Mouse (Mus musculus) intestine, embryonic 16.5 days (tissue): ENCODE results near the gene Spry2. TPM values are rescaled to one million over a fixed set of nuclear protein-coding genes. Genes with fewer than 3 reads are reported as not detected.
A peak's percentile ranks its signal among the peaks of the same experiment; 100 is the strongest.

Experiments
- ATAC-seq: fragments of 200-750 bp; cut with Nextera tagmentation; 2 replicates; pipeline ENCODE4 v1.8.0; 2017; ENCODE audit warnings: moderate TSS enrichment, moderate library complexity
- H3K27ac ChIP-seq: fragments of 300-500 bp; sonication (generic); 2 replicates; pipeline ENCODE4 v1.5.1; 2014; ENCODE audit warnings: mild to moderate bottlenecking, low read length
- H3K27me3 ChIP-seq: fragments of 300-500 bp; sonication (generic); replicated peaks from 2 replicates; pipeline ENCODE4 v1.6.1; 2014; ENCODE audit warnings: low read length, control low read depth, mixed read lengths; ENCODE audit not compliant: control insufficient read depth, insufficient read depth
- H3K36me3 ChIP-seq: fragments of 300-500 bp; sonication (generic); 2 replicates; pipeline ENCODE4 v1.6.1; 2014; ENCODE audit warnings: low read length, control low read depth; ENCODE audit not compliant: control insufficient read depth, insufficient read depth
- H3K4me1 ChIP-seq: fragments of 300-500 bp; sonication (generic); 2 replicates; pipeline ENCODE4 v1.6.1; 2014; ENCODE audit warnings: low read length, control low read depth, mixed read lengths; ENCODE audit not compliant: control insufficient read depth, insufficient read depth
- H3K4me2 ChIP-seq: fragments of 300-500 bp; sonication (generic); 2 replicates; pipeline ENCODE4 v1.6.1; 2014; ENCODE audit warnings: low read depth, low read length, control low read depth
- H3K4me3 ChIP-seq: fragments of 300-500 bp; sonication (generic); 2 replicates; pipeline ENCODE4 v1.5.1; 2014; ENCODE audit warnings: mild to moderate bottlenecking, low read length
- H3K9ac ChIP-seq: fragments of 300-500 bp; sonication (generic); 2 replicates; pipeline ENCODE4 v1.6.1; 2014; ENCODE audit warnings: low read depth, low read length
- H3K9me3 ChIP-seq: fragments of 300-500 bp; sonication (generic); 2 replicates; pipeline ENCODE4 v1.6.1; 2016; ENCODE audit warnings: low read length, control low read depth; ENCODE audit not compliant: control insufficient read depth
- WGBS: fragments of 180-500 bp; shearing (Covaris S2); extraction: QIAGEN DNeasy Blood & Tissue Kit; methylation state at CpG from one replicate; pipeline ENCODE4 v1.1.7; 2014; 5-methylcytosine and 5-hydroxymethylcytosine counted together
- polyA plus RNA-seq: library from polyadenylated mRNA; unstranded; fragments of >200 nt; fragmentation: Nextera tagmentation; extraction: Ambion mirVana; gene quantifications from 2 replicates; pipeline ENCODE4 v1.2.1, GENCODE M21; 2015

Gene Spry2
- polyA plus RNA-seq, 1 experiment from 2014 or later = 29.4 TPM

GRCm38 (mm10) chr14:105894971-105895873, 1.4 kb downstream of the Spry2 start:
- Histone ChIP-seq H3K36me3 (peaks cover 5% of the 10 kb centered on the region; the same call in 1 of the 2 replicates), H3K4me3 (peak overlapping the region; percentile 88), H3K27me3 (no peaks in the 10 kb centered on the region), H3K4me2 (peak overlapping the region; percentile 87), H3K4me1 (peaks cover 22% of the 10 kb centered on the region), H3K27ac (peak overlapping the region; percentile 100), H3K9me3 (no peaks in the 10 kb centered on the region), H3K9ac (peak overlapping the region; percentile 96)
- WGBS = under 1% methylated on average over 36 of the region's 36 CpGs
- no peak for ATAC-seq

GRCm38 (mm10) chr14:105893623-105893995, 3.0 kb downstream of the Spry2 start:
- peak overlapping the region; percentile 68 for H3K27ac ChIP-seq
- 40% methylated on average over 9 of the region's 9 CpGs for WGBS

DNA sequence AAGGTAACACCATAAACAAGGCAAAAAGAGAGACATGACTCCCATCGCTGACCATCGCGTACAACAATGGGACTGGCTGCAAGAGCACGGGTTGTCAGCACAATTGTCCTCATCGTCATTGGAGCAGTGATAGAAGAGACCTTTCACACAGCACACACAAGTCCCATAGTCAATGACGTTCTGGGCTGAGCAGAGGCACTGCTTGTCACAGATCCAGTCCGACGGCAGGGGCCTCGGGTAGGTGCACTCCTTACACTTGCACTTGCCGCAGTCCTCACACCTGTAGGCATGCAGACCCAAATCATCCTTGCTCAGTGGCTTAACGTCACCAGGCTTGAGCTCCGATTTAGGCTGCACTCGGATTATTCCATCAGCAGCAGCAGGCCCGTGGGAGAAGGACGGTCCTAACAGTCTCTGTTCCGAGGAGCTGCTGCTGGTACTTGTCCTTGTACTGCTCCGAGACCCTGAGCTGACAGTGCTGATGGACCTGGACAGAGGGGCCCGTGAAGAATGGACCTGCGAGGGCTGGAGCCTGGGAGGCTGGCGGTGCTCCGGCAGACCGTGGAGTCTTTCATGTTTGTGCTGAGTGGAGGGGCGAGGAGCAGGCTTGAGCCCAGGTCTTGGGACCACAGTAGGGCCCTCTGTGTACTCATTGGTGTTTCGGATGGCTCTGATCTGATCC, 3.5 kb downstream of the Spry2 start:
- 55% methylated on average over 24 of the region's 24 CpGs for WGBS
- peak overlapping the region; percentile 68 for H3K27ac ChIP-seq
- peak overlapping the region; percentile 88 for H3K4me3 ChIP-seq
- H3K27me3 ChIP-seq = no peaks in the 10 kb centered on the region
- peak overlapping the region; percentile 61 for H3K9ac ChIP-seq
- peak overlapping the region; percentile 87 for H3K4me2 ChIP-seq
- no peaks in the 10 kb centered on the region for H3K9me3 ChIP-seq
- ATAC-seq = no peak
- H3K4me1 ChIP-seq = peaks cover 18% of the 10 kb centered on the region
- H3K36me3 ChIP-seq = peaks cover 8% of the 10 kb centered on the region; the same call in 1 of the 2 replicates

More at GRCm38 (mm10) chr14:105893623-105893995, 3.0 kb downstream of the Spry2 start:
- Histone ChIP-seq H3K4me1 (peaks cover 18% of the 10 kb centered on the region), H3K9ac (peak overlapping the region; percentile 61), H3K36me3 (peaks cover 8% of the 10 kb centered on the region; the same call in 1 of the 2 replicates), H3K4me2 (peak overlapping the region; percentile 87), H3K9me3 (no peaks in the 10 kb centered on the region), H3K27me3 (no peaks in the 10 kb centered on the region), H3K4me3 (peak overlapping the region; percentile 88)
- no peak for ATAC-seq

DNA sequence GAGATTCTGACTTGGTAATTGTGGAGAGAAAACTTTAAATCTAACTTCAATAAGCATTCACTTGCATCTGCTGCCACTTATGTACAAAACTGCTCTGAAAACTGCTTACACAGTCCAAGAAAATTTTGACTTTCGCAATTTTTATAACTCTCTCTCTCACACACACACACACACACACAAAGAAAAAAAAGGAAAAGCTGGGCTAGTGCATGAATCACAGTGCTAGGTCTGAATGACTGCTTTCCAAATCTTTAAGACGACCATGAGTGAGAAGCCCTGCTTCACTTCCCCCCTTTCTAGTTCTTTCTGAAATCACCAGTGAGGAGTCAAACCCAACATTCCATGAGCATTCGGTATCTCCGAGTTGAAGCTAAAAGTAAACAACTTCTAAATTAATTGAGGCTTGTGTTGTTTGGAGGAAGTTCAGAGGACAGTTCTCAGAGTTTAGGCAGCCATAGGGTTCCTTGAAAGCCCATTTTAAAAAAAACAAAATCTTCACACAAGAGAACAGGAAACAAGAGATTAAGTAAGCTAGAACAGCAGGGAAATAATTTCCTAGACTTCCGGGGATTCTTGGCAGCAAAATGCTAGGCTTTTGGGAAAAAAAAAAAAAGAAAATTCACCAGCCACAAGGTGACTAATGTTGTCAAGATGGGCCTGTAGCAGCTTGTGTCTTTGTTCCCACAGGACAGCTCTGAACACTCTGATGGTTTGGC, 5.9 kb downstream of the Spry2 start:
- Histone ChIP-seq H3K4me3 (no peak overlapping the region), H3K36me3 (peaks cover 8% of the 10 kb centered on the region; the same call in 1 of the 2 replicates), H3K9me3 (no peaks in the 10 kb centered on the region), H3K9ac (no peak overlapping the region), H3K4me2 (no peak overlapping the region), H3K27me3 (no peaks in the 10 kb centered on the region), H3K4me1 (peaks cover 18% of the 10 kb centered on the region), H3K27ac (0 out of 2 replicates have a peak overlapping the region, but pooled peaks have one; percentile 26)
- no peak for ATAC-seq
- 32% methylated on average over 5 of the region's 5 CpGs for WGBS

DNA sequence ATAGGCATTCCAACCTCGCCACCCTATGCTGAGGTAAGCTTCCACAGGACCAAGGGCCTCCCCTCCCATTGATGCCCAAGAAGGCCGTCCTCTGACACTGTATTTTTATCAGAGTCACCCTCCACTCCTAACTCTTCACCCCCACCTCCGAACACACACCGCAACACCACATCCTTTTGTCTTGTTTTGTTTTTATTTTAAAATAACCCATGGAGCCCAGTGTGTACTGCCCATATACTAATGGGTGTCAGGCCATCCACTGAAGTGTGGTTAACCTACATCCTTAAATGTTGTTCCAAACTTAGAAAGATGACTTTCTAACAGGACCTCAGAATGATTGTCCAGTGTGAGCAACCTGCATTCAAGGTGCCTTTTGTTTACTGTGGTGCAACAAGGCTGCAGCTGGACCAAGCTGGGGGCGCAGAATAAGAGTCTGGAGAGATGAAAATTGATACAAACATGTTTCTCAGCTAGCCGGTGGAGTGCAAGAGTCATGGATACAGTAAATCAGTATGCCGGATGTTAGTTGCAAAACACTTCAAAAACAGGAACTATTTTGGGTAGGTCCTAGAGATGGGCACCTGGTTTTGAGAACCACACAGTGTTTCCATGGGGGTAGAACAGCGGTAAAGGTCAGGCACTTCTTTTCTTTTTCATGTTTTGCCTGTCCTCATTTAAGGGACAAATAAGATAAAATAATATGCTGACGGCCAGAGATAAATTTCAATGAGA, 9.8 kb downstream of the Spry2 start:
- H3K36me3 ChIP-seq = peaks cover 3% of the 10 kb centered on the region; the same call in 1 of the 2 replicates
- ATAC-seq = no peak
- peaks cover 8% of the 10 kb centered on the region; the same call in 1 of the 2 replicates for H3K4me1 ChIP-seq
- no peak overlapping the region for H3K4me2 ChIP-seq
- H3K9me3 ChIP-seq = no peaks in the 10 kb centered on the region
- H3K9ac ChIP-seq = no peak overlapping the region
- H3K4me3 ChIP-seq = no peak overlapping the region
- H3K27ac ChIP-seq = no peak overlapping the region
- no peaks in the 10 kb centered on the region for H3K27me3 ChIP-seq
- 90% methylated on average over 9 of the region's 9 CpGs for WGBS

DNA sequence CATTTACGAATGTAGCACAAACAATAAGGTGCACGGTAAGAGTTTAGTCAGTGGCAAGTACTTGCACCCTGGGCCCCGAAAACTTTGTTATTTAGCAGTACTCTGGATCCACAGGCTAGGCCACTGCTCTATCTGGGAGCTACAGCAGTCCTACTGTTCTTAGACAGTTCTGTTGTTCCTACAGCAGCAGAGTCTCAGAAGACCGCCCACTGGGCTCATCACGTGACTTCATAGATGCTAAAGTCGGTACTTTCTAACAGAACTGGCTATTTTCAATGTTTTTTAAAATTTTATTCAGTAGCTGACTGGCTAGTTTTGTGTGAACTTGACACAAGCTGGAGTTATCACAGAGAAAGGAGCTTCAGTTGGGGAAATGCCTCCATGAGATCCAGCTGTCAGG, 11.4 kb downstream of the Spry2 start:
- H3K4me1 ChIP-seq = no peaks in the 10 kb centered on the region
- H3K4me3 ChIP-seq = no peak overlapping the region
- no peak overlapping the region for H3K4me2 ChIP-seq
- H3K9me3 ChIP-seq = no peaks in the 10 kb centered on the region
- no peak overlapping the region for H3K27ac ChIP-seq
- peaks cover 3% of the 10 kb centered on the region; the same call in 1 of the 2 replicates for H3K36me3 ChIP-seq
- no peaks in the 10 kb centered on the region for H3K27me3 ChIP-seq
- 86% methylated on average over 6 of the region's 6 CpGs for WGBS
- no peak for ATAC-seq
- no peak overlapping the region for H3K9ac ChIP-seq

GRCm38 (mm10) chr14:105883215-105883614, 13.4 kb downstream of the Spry2 start:
- H3K9ac ChIP-seq = no peak overlapping the region
- H3K27me3 ChIP-seq = no peaks in the 10 kb centered on the region
- H3K4me2 ChIP-seq = no peak overlapping the region
- no peaks in the 10 kb centered on the region for H3K4me1 ChIP-seq
- no peaks in the 10 kb centered on the region for H3K36me3 ChIP-seq
- no peak overlapping the region for H3K27ac ChIP-seq
- 87% methylated on average over 6 of the region's 6 CpGs for WGBS
- H3K9me3 ChIP-seq = no peaks in the 10 kb centered on the region
- no peak overlapping the region for H3K4me3 ChIP-seq
- no peak for ATAC-seq

DNA sequence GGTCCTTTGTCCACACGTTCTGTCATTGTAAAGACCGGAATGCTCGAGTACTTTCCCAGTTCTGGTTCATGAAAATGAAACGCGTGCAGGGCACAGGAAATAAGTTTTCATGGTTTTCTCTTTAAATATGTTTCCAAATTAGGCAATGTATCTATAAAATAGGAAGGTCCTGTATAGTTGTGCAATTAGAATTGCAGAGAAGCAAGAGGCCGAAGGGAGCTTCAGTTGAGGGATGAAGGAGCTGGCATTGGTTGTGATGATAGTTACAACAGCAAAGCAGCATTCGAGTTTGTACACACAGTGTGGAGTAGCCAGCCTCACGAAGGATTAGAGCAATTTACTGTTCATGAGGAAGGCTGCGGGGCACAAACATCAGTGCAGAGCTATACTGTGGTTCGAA, 18.3 kb downstream of the Spry2 start:
- H3K4me3 ChIP-seq = no peak overlapping the region
- H3K9ac ChIP-seq = no peak overlapping the region

More for the DNA sequence above, 18.3 kb downstream of the Spry2 start:
- ATAC-seq = no peak
- WGBS = 83% methylated on average over 10 of the region's 10 CpGs
- no peaks in the 10 kb centered on the region for H3K36me3 ChIP-seq
- H3K4me1 ChIP-seq = no peaks in the 10 kb centered on the region
- no peaks in the 10 kb centered on the region for H3K9me3 ChIP-seq
- H3K27ac ChIP-seq = no peak overlapping the region
- no peaks in the 10 kb centered on the region for H3K27me3 ChIP-seq
- no peak overlapping the region for H3K4me2 ChIP-seq
